Mouse (Mus musculus): Measurements from ENCODE around the gene Tm7sf2.

The Tm7sf2 gene

GRCm38 (mm10) chr19:6069851-6070250 is 1.7 kb upstream of the Tm7sf2 start:
- no peak for DNase-seq (ENCODE audit: low spot score)

- no peak for DNase-seq (ENCODE audit: low spot score)
Observed at GRCm38 (mm10) chr19:6068951-6069350, 778 bp upstream of the Tm7sf2 start.

GRCm38 (mm10) chr19:6067011-6067723 is 1.0 kb downstream of the Tm7sf2 start:
- peak; percentile 83 for DNase-seq (ENCODE audit: low spot score)

GRCm38 (mm10) chr19:6066571-6066970 is 1.6 kb downstream of the Tm7sf2 start:
- no peak for DNase-seq (ENCODE audit: low spot score)

- DNase-seq (ENCODE audit: low spot score): no peak
Observed at GRCm38 (mm10) chr19:6063081-6063480, 5.1 kb downstream of the Tm7sf2 start.

- no peak for DNase-seq (ENCODE audit: low spot score)
Observed at GRCm38 (mm10) chr19:6062418-6062817, 5.8 kb downstream of the Tm7sf2 start.

GRCm38 (mm10) chr19:6061641-6062302 is 6.4 kb downstream of the Tm7sf2 start:
- no peak for DNase-seq (ENCODE audit: low spot score)

- peak; percentile 94 for DNase-seq (ENCODE audit: low spot score)
Observed at GRCm38 (mm10) chr19:6061021-6061533, 7.1 kb downstream of the Tm7sf2 start, which contains the start of gene Znhit2. Gene Znhit2 (plus strand): TSS chr19:6061192.

- no peak for DNase-seq (ENCODE audit: low spot score)
Observed at GRCm38 (mm10) chr19:6058966-6059365, 9.2 kb downstream of the Tm7sf2 start.

- no peak for DNase-seq (ENCODE audit: low spot score)
Observed at GRCm38 (mm10) chr19:6058513-6058912, 9.7 kb downstream of the Tm7sf2 start.

- DNase-seq (ENCODE audit: low spot score): peak; percentile 99
Observed at GRCm38 (mm10) chr19:6057313-6058096, 10.7 kb downstream of the Tm7sf2 start, which contains the start of the genes Mrpl49 and Fau. Gene Mrpl49 (minus strand): TSS chr19:6057785. Gene Fau (plus strand): TSS chr19:6057844.

GRCm38 (mm10) chr19:6056696-6057095 is 11.5 kb downstream of the Tm7sf2 start:
- DNase-seq (ENCODE audit: low spot score): no peak

GRCm38 (mm10) chr19:6054296-6054695 is 13.9 kb downstream of the Tm7sf2 start:
- no peak for DNase-seq (ENCODE audit: low spot score)

- no peak for DNase-seq (ENCODE audit: low spot score)
Observed at GRCm38 (mm10) chr19:6052516-6052915, 15.7 kb downstream of the Tm7sf2 start.

GRCm38 (mm10) chr19:6048681-6049410 is 19.3 kb downstream of the Tm7sf2 start:
- no peak for DNase-seq (ENCODE audit: low spot score)

GRCm38 (mm10) chr19:6047899-6048166 is 20.3 kb downstream of the Tm7sf2 start:
- no peak for DNase-seq (ENCODE audit: low spot score)

GRCm38 (mm10) chr19:6047154-6047898 is 20.8 kb downstream of the Tm7sf2 start:
- no peak for DNase-seq (ENCODE audit: low spot score)

GRCm38 (mm10) chr19:6046294-6047153 is 21.6 kb downstream of the Tm7sf2 start, which contains the start of gene Syvn1:
Gene Syvn1 (plus strand): TSS chr19:6046576.
- peak; percentile 91 for DNase-seq (ENCODE audit: low spot score)

GRCm38 (mm10) chr19:6045366-6046293 is 22.5 kb downstream of the Tm7sf2 start:
- DNase-seq (ENCODE audit: low spot score): no peak

Data from layer of hippocampus, adult 11-12 months (tissue).